Mouse (Mus musculus): ENCODE measurements around the gene Gm49354.
A peak's percentile ranks its signal among the peaks of the same experiment; 100 is the strongest.
"Not testable (repeated sequence)": the region's sequence is repeated elsewhere in the genome, so short reads cannot be mapped to it uniquely, and the experiment has no call there.

Gm49354 gene

GRCm38 (mm10) chr13:59766786-59767515 is 15.1 kb downstream of the Gm49354 start:
- no peak for DNase-seq

GRCm38 (mm10) chr13:59762791-59763190 is 19.3 kb downstream of the Gm49354 start:
- no peak for DNase-seq

GRCm38 (mm10) chr13:59756906-59757305 is 25.1 kb downstream of the Gm49354 start:
- no peak for DNase-seq

- DNase-seq, result no peak
These were observed 31.7 kb downstream of the Gm49354 start for GRCm38 (mm10) chr13:59750310-59750709.

- DNase-seq, result no peak
These were observed 35.3 kb downstream of the Gm49354 start, which contains the start of gene 1700014D04Rik for GRCm38 (mm10) chr13:59746711-59747110. 1700014D04Rik (minus strand) TSS chr13:59746752.

GRCm38 (mm10) chr13:59746164-59746563 is 35.9 kb downstream of the Gm49354 start:
- no peak for DNase-seq

GRCm38 (mm10) chr13:59745462-59745861 is 36.6 kb downstream of the Gm49354 start:
- no peak for DNase-seq

- DNase-seq, result no peak
These were observed 40.3 kb downstream of the Gm49354 start for GRCm38 (mm10) chr13:59741697-59742096.

GRCm38 (mm10) chr13:59741096-59741495 is 40.9 kb downstream of the Gm49354 start:
- no peak for DNase-seq

- DNase-seq, result no peak
These were observed 42.6 kb downstream of the Gm49354 start for GRCm38 (mm10) chr13:59739397-59739796.

GRCm38 (mm10) chr13:59738455-59738854 is 43.6 kb downstream of the Gm49354 start:
- DNase-seq, result no peak

GRCm38 (mm10) chr13:59735190-59735589 is 46.9 kb downstream of the Gm49354 start:
- DNase-seq, result no peak

GRCm38 (mm10) chr13:59734347-59734746 is 47.7 kb downstream of the Gm49354 start:
- not testable (repeated sequence) for DNase-seq

- no peak for DNase-seq
These were observed 48.1 kb downstream of the Gm49354 start for GRCm38 (mm10) chr13:59733936-59734335.

- no peak for DNase-seq
These were observed 50.4 kb downstream of the Gm49354 start, which contains the start of gene Spata31d1d for GRCm38 (mm10) chr13:59731652-59732051. Spata31d1d (minus strand) TSS chr13:59731752.

GRCm38 (mm10) chr13:59728378-59729093 is 53.5 kb downstream of the Gm49354 start:
- peak; percentile 76 for DNase-seq

GRCm38 (mm10) chr13:59726139-59726867 is 55.7 kb downstream of the Gm49354 start:
- DNase-seq, result no peak

- DNase-seq, result not testable (repeated sequence)
These were observed 60.0 kb downstream of the Gm49354 start for GRCm38 (mm10) chr13:59722089-59722488.

- no peak for DNase-seq
These were observed 62.6 kb downstream of the Gm49354 start for GRCm38 (mm10) chr13:59719475-59719874.

- DNase-seq, result not testable (repeated sequence)
These were observed 63.1 kb downstream of the Gm49354 start for GRCm38 (mm10) chr13:59718857-59719440.

GRCm38 (mm10) chr13:59713710-59714109 is 68.3 kb downstream of the Gm49354 start:
- no peak for DNase-seq

GRCm38 (mm10) chr13:59711984-59712383 is 70.1 kb downstream of the Gm49354 start, which contains the start of gene Spata31d1b:
Spata31d1b (plus strand) TSS chr13:59712284.
- not testable (repeated sequence) for DNase-seq

- no peak for DNase-seq
These were observed 71.8 kb downstream of the Gm49354 start, which contains the start of gene Spata31d1a for GRCm38 (mm10) chr13:59710230-59710629. Spata31d1a (minus strand) TSS chr13:59710330.
